Mouse (Mus musculus) midbrain, embryonic 11.5 days (tissue): ENCODE measurements at regions not wholly inside any gene's neighbourhood (a gene's known extent, or its start where the extent isn't known, plus 50 kb on each side); places are given as distances from the start of the nearest gene placed in this dataset.

Experiments
- ATAC-seq: fragments of 200-750 bp; cut with Nextera tagmentation; 2 replicates; pipeline ENCODE4 v1.8.0; 2017; ENCODE audit warnings: moderate TSS enrichment, moderate library complexity; ENCODE audit not compliant: low FRiP score
- DNase-seq: peaks from one replicate; pipeline ENCODE4 v3.0.0; 2015; ENCODE audit warnings: low spot score; ENCODE audit errors: missing footprints
- H3K27ac ChIP-seq: fragments of 300-500 bp; sonication (generic); 2 replicates; pipeline ENCODE4 v1.5.1; 2014; ENCODE audit warnings: low read depth, low read length
- H3K27me3 ChIP-seq: fragments of 300-500 bp; sonication (generic); 2 replicates; pipeline ENCODE4 v1.6.1; 2014; ENCODE audit warnings: mild to moderate bottlenecking, low read length, moderate library complexity, mixed read lengths; ENCODE audit not compliant: control insufficient read depth, insufficient read depth
- H3K36me3 ChIP-seq: fragments of 300-500 bp; sonication (generic); 2 replicates; pipeline ENCODE4 v1.6.1; 2014; ENCODE audit warnings: mild to moderate bottlenecking, low read length, moderate library complexity, mixed read lengths; ENCODE audit not compliant: control insufficient read depth, insufficient read depth
- H3K4me1 ChIP-seq: fragments of 300-500 bp; sonication (generic); 2 replicates; pipeline ENCODE4 v1.6.1; 2014; ENCODE audit warnings: low read length; ENCODE audit not compliant: control insufficient read depth, insufficient read depth
- H3K4me2 ChIP-seq: fragments of 300-500 bp; sonication (generic); 2 replicates; pipeline ENCODE4 v1.6.1; 2014; ENCODE audit warnings: mild to moderate bottlenecking, moderate library complexity
- H3K4me3 ChIP-seq: fragments of 300-500 bp; sonication (generic); 2 replicates; pipeline ENCODE4 v1.5.1; 2014; ENCODE audit warnings: low read depth, low read length
- H3K9ac ChIP-seq: fragments of 300-500 bp; sonication (generic); 2 replicates; pipeline ENCODE4 v1.6.1; 2014; ENCODE audit warnings: low read length
- H3K9me3 ChIP-seq: fragments of 300-500 bp; sonication (generic); 2 replicates; pipeline ENCODE4 v1.6.1; 2016; ENCODE audit warnings: low read length; ENCODE audit not compliant: control insufficient read depth
- WGBS: fragments of 180-500 bp; shearing (Covaris S2); extraction: QIAGEN DNeasy Blood & Tissue Kit; methylation state at CpG from one replicate; pipeline ENCODE4 v1.1.7; 2014; 5-methylcytosine and 5-hydroxymethylcytosine counted together

- no peaks in the 10 kb centered on the region for H3K4me1 ChIP-seq
- H3K27me3 ChIP-seq: no peaks in the 10 kb centered on the region
- H3K9ac ChIP-seq: no peak overlapping the region
- H3K9me3 ChIP-seq: no peaks in the 10 kb centered on the region
- no peak overlapping the region for H3K27ac ChIP-seq
- no peak for DNase-seq
- ATAC-seq: no peak
- H3K4me3 ChIP-seq: no peak overlapping the region
- no peaks in the 10 kb centered on the region for H3K36me3 ChIP-seq
- no peak overlapping the region for H3K4me2 ChIP-seq
- 93% methylated on average over 2 of the region's 2 CpGs for WGBS
Observed at GRCm38 (mm10) chr2:106064316-106064715, 61.0 kb upstream of the Dnajc24 start.
